In genomic region chr5:128537218-128537617, GRCm38 (mm10) we compare ENCODE assay signal across 10 mouse cellular contexts.
DNase-seq lines count a peak whose midpoint lies in the region; ATAC-seq and TF ChIP-seq lines count a peak whose summit lies in the region.
"Had no signal": no experiment of that assay in that cellular context is flagged by ENCODE, and none has a peak within 500 bp of the region (broad histone marks: within the 10 kb centered on the region; RNA-seq: fewer than 3 reads in every experiment).

No protein-coding gene starts in this region.

- H3K4me2 ChIP-seq in intestine, embryonic 14.5 days (ENCODE audit: low read length): peak overlapping the region; percentile 31
- no peak overlapping the region for H3K4me2 ChIP-seq in intestine, postnatal 0 days (replicated peaks; ENCODE audit: low read depth)
- H3K4me2 ChIP-seq in embryonic facial prominence, embryonic 11.5 days (ENCODE audit: low read depth, low read length): peak overlapping the region; percentile 21; the same call in 1 of the 2 replicates
- peak overlapping the region; percentile 44 for H3K4me2 ChIP-seq in hindbrain, embryonic 16.5 days (ENCODE audit: low read length)
- peak overlapping the region; percentile 29 for H3K4me2 ChIP-seq in neural tube, embryonic 11.5 days (ENCODE audit: low read depth)
- H3K4me2 ChIP-seq: heart, embryonic 15.5 days had no signal

- DNase-seq in intestine, embryonic 14.5 days (ENCODE audit: low spot score): no peak
- DNase-seq in embryonic facial prominence, embryonic 11.5 days (ENCODE audit: low spot score): peak; percentile 56
- DNase-seq in neural tube, embryonic 11.5 days (ENCODE audit: low spot score): no peak
- DNase-seq in urinary bladder, postnatal 36 days (ENCODE audit: low spot score in 2 of 2): no peak
- no peak for DNase-seq in frontal cortex, adult 2 months (ENCODE audit: extremely low spot score in 1 of 2, low spot score in 1 of 2)
- DNase-seq: adrenal gland, adult 8-10 months had no signal

- peak overlapping the region; percentile 5; the same call in 1 of the 2 replicates for H3K4me3 ChIP-seq in intestine, embryonic 14.5 days (ENCODE audit: low read depth, low read length)
- H3K4me3 ChIP-seq in intestine, postnatal 0 days (ENCODE audit: low read depth, low read length): no peak overlapping the region
- no peak overlapping the region for H3K4me3 ChIP-seq in embryonic facial prominence, embryonic 11.5 days (ENCODE audit: low read depth, low read length)
- H3K4me3 ChIP-seq in hindbrain, embryonic 16.5 days (ENCODE audit: low read length): no peak overlapping the region
- H3K4me3 ChIP-seq in neural tube, embryonic 11.5 days (ENCODE audit: low read depth, low read length): no peak overlapping the region
- H3K4me3 ChIP-seq: heart, embryonic 15.5 days had no signal

- TF ChIP-seq CTCF in intestine, postnatal 0 days (IDR thresholded peaks at IDR 0.05; ENCODE audit: low read depth): no peak

- H3K27me3 ChIP-seq in intestine, embryonic 14.5 days (replicated peaks; ENCODE audit: control insufficient read depth, insufficient read depth, low read length): no peaks in the 10 kb centered on the region
- no peaks in the 10 kb centered on the region for H3K27me3 ChIP-seq in intestine, postnatal 0 days (replicated peaks; ENCODE audit: control insufficient read depth, insufficient read depth, low read length)
- H3K27me3 ChIP-seq in embryonic facial prominence, embryonic 11.5 days (ENCODE audit: control insufficient read depth, insufficient read depth, low read length): no peaks in the 10 kb centered on the region
- no peaks in the 10 kb centered on the region for H3K27me3 ChIP-seq in hindbrain, embryonic 16.5 days (replicated peaks; ENCODE audit: control insufficient read depth, insufficient read depth, low read length)
- no peaks in the 10 kb centered on the region for H3K27me3 ChIP-seq in neural tube, embryonic 11.5 days (ENCODE audit: control insufficient read depth, insufficient read depth, low read length)
- H3K27me3 ChIP-seq: heart, embryonic 15.5 days had no signal

- H3K36me3 ChIP-seq in intestine, embryonic 14.5 days (ENCODE audit: control insufficient read depth, insufficient read depth, low read length): no peaks in the 10 kb centered on the region
- H3K36me3 ChIP-seq in intestine, postnatal 0 days (ENCODE audit: control insufficient read depth, insufficient read depth): no peaks in the 10 kb centered on the region
- no peaks in the 10 kb centered on the region for H3K36me3 ChIP-seq in embryonic facial prominence, embryonic 11.5 days (replicated peaks; ENCODE audit: control insufficient read depth, insufficient read depth, low read depth, low read length)
- no peaks in the 10 kb centered on the region for H3K36me3 ChIP-seq in hindbrain, embryonic 16.5 days (ENCODE audit: control insufficient read depth, insufficient read depth, low read length)
- H3K36me3 ChIP-seq in neural tube, embryonic 11.5 days (ENCODE audit: control insufficient read depth, insufficient read depth, low read length): no peaks in the 10 kb centered on the region
- H3K36me3 ChIP-seq: heart, embryonic 15.5 days had no signal

- no peak overlapping the region for H3K27ac ChIP-seq in intestine, embryonic 14.5 days (ENCODE audit: low read depth)
- H3K27ac ChIP-seq in intestine, postnatal 0 days (ENCODE audit: low read depth, low read length): no peak overlapping the region
- no peak overlapping the region for H3K27ac ChIP-seq in embryonic facial prominence, embryonic 11.5 days (replicated peaks; ENCODE audit: low read depth, low read length)
- no peak overlapping the region for H3K27ac ChIP-seq in hindbrain, embryonic 16.5 days (ENCODE audit: low read depth, low read length)
- H3K27ac ChIP-seq in neural tube, embryonic 11.5 days (ENCODE audit: low read depth, low read length): no peak overlapping the region
- H3K27ac ChIP-seq: heart, embryonic 15.5 days had no signal

- H3K9me3 ChIP-seq in intestine, embryonic 14.5 days (ENCODE audit: control insufficient read depth, low read length): no peaks in the 10 kb centered on the region
- H3K9me3 ChIP-seq in intestine, postnatal 0 days (ENCODE audit: control insufficient read depth): no peaks in the 10 kb centered on the region
- H3K9me3 ChIP-seq in embryonic facial prominence, embryonic 11.5 days (replicated peaks; ENCODE audit: control insufficient read depth, low read length): no peaks in the 10 kb centered on the region
- no peaks in the 10 kb centered on the region for H3K9me3 ChIP-seq in hindbrain, embryonic 16.5 days (ENCODE audit: control insufficient read depth, low read length)
- no peaks in the 10 kb centered on the region for H3K9me3 ChIP-seq in neural tube, embryonic 11.5 days (ENCODE audit: control insufficient read depth, low read length)
- H3K9me3 ChIP-seq: heart, embryonic 15.5 days had no signal

- 53% methylated on average over 12 of the region's 12 CpGs for WGBS in intestine, embryonic 14.5 days
- WGBS in intestine, postnatal 0 days: 60% methylated on average over 12 of the region's 12 CpGs
- whole genome bisulfite sequencing in embryonic facial prominence, embryonic 11.5 days: 60% methylated on average over 12 of the region's 12 CpGs
- WGBS in hindbrain, embryonic 16.5 days: 61% methylated on average over 12 of the region's 12 CpGs
- WGBS in neural tube, embryonic 11.5 days: 58% methylated on average over 12 of the region's 12 CpGs

- peaks cover 5% of the 10 kb centered on the region; the same call in 1 of the 2 replicates for H3K4me1 ChIP-seq in intestine, embryonic 14.5 days (replicated peaks; ENCODE audit: control insufficient read depth, insufficient read depth, low read length)
- H3K4me1 ChIP-seq in intestine, postnatal 0 days (replicated peaks; ENCODE audit: control insufficient read depth, insufficient read depth, low read length): no peaks in the 10 kb centered on the region
- no peaks in the 10 kb centered on the region for H3K4me1 ChIP-seq in embryonic facial prominence, embryonic 11.5 days (ENCODE audit: control insufficient read depth, insufficient read depth, low read length)
- peaks cover 7% of the 10 kb centered on the region for H3K4me1 ChIP-seq in hindbrain, embryonic 16.5 days (ENCODE audit: control insufficient read depth, insufficient read depth, low read depth, low read length)
- H3K4me1 ChIP-seq in neural tube, embryonic 11.5 days (ENCODE audit: control insufficient read depth, insufficient read depth, low read length): no peaks in the 10 kb centered on the region

- H3K9ac ChIP-seq in intestine, embryonic 14.5 days (ENCODE audit: low read length): no peak overlapping the region
- H3K9ac ChIP-seq in intestine, postnatal 0 days (ENCODE audit: low read depth, low read length): no peak overlapping the region
- no peak overlapping the region for H3K9ac ChIP-seq in embryonic facial prominence, embryonic 11.5 days (replicated peaks; ENCODE audit: low read length)
- H3K9ac ChIP-seq in hindbrain, embryonic 16.5 days (ENCODE audit: low read depth, low read length): no peak overlapping the region
- no peak overlapping the region for H3K9ac ChIP-seq in neural tube, embryonic 11.5 days (ENCODE audit: low read length)
- H3K9ac ChIP-seq: heart, embryonic 15.5 days had no signal

- no peak for ATAC-seq in intestine, embryonic 14.5 days (replicated peaks; ENCODE audit: low FRiP score, low TSS enrichment, low read depth)
- no peak for ATAC-seq in intestine, postnatal 0 days
- peak; percentile 65; the same call in 1 of the 2 replicates for ATAC-seq in embryonic facial prominence, embryonic 11.5 days (replicated peaks; ENCODE audit: insufficient number of reproducible peaks, low FRiP score, low TSS enrichment, low read depth)
- ATAC-seq in hindbrain, embryonic 16.5 days: peak; percentile 61; the same call in 1 of the 2 replicates
- 0 out of 2 replicates have a peak, but pooled peaks have one; percentile 48 for ATAC-seq in neural tube, embryonic 11.5 days (ENCODE audit: insufficient read depth, low FRiP score, low TSS enrichment)
- no peak for ATAC-seq in megakaryocyte-erythroid progenitor cell, adult 5-6 weeks (replicated peaks; ENCODE audit: low FRiP score, low TSS enrichment, poor library complexity, severe bottlenecking)

Comparison
In these comparisons a context has a peak if more than half of its experiments do, and no peak if none do; other contexts are left out.
1. ATAC-seq: peak in embryonic facial prominence, embryonic 11.5 days (single experiment), hindbrain, embryonic 16.5 days (single experiment) and neural tube, embryonic 11.5 days (single experiment); none in intestine, embryonic 14.5 days (single experiment), intestine, postnatal 0 days (single experiment) and megakaryocyte-erythroid progenitor cell, adult 5-6 weeks (single experiment).